Mouse (Mus musculus): Measurements from ENCODE around the gene Mettl7b. TPM values are rescaled to one million over a fixed set of nuclear protein-coding genes. Genes with fewer than 3 reads are reported as not detected.
"Not testable (repeated sequence)": the region's sequence is repeated elsewhere in the genome, so short reads cannot be mapped to it uniquely, and the experiment has no call there.

Mettl7b gene
- total RNA-seq (2021): not detected
- long read RNA-seq: 0 reads

DNA sequence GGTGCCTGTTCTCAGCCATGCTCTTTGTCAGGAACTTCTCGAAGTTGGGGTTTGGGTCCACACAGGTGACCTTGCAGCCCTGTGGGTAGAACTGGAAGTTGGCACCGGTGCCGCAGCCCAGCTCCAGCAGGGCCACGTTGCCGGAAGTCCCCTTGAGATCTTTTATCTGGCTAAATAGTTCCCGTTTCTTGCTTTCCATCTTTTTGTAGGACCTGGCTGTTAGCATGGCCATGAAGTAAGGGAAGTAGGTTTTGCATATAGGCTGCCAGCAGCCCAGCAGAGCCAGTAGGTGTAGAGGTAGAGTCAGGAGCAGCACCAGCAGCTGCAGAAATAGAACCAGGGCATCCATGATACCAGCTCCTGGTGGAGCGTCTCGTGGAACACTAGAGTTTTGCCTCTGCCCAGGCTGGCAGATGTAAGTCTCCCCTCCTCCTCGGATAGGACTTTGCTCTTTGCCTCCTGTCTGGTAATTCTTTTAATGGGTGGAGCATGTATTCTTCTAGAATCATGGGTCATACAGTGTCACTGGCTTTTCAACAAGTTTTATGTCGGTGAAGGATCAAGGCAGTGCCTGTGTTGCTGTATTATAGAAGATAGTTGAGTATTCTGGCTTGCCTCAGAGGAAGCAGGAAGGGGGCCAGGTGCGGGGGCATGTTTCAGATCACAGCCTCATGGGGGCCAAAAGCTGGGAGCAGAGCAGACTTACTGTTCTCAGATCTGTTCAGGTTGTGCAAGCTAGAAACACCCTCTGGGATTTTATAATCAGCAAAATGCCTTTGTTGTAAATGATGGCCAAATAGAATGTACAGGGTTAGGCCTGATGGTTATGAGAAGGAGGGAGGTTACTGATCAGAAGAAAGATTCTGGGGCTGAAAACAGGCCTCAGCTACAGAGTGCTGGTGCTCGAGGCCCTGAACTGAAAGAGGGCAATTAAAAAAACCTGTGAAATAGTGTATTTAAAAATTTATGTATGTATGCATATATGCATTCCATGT, at the start of gene Mettl7b:
Mettl7b (minus strand) TSS at position 399 of the 995 bp plus-strand sequence.
- DNase-seq (ENCODE audit: low spot score in 2 of 2): peak in 1 of 2 experiments; percentile 58

DNA sequence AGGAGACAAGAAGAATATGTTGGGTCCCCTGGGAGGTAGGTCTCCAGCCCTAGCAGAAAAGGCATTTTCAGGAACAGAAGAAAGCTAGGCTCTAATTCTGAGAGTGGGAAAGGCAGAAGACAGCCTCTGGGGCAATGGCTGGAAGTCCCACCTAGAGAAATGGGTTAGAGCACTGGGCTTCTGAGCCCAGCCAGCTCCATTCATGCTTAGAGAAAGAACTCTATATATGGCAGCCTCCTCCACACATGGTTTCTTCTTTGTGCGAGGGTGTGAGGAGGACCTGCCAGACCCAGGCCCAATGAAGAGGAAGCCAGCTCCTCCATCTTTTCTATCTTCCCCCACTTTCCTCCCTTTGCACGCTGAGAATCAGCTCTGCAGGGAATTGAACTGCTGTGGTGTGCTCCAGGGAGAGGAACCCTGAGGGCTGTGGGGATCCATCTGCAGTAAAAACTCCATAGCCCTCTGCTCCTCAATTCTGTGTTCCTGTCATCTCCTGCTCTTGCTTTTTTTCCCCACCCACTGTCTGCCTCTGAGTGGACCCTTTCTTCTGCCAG, 49.6 kb upstream of the Mettl7b start, which contains the start of gene Olfr763:
Olfr763 (plus strand) TSS at position 504 of the 554 bp plus-strand sequence.
- DNase-seq (ENCODE audit: low spot score in 2 of 2): no peak

DNA sequence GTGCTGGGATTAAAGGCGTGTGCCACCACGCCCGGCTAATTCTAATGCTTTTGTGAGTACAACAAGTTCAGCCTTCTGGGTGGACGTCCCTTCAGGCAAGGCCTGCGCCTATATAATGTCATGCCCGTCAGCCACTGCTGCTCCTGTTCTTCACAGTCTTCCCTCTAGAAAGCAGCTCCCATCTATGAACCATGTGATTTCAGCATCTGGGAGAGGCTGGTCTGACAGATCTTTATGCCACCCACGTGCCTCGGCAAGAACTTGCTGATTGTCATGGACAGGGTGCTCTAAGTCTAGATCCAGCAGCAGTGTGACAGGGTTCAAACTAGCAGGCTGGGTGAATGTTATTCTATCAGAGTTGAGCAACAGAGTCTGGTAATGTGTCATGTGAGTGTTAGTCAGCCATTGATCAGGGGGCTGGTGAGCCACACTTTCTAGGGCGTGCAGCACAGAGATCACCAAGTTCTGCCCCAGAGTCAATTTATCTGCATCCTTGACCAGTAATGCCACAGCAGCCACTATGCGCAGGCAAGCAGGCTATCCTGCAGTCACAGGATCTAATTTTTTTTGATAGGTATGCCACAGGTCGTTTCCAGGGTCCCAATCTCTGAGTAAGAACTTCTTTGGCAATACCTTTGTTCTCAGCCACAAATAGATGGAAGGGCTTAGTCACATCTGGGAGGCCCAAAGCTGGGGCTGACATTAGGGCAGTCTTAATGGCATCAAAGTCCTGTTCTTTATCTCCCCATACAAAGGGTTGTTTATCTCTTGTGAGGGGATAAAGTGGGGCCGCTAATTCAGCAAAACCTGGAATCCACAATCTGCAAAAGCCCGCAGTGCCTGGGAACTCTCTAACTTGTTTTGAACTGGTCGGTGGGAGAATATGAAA, 43.5 kb upstream of the Mettl7b start:
- DNase-seq (ENCODE audit: low spot score in 2 of 2): no peak

DNA sequence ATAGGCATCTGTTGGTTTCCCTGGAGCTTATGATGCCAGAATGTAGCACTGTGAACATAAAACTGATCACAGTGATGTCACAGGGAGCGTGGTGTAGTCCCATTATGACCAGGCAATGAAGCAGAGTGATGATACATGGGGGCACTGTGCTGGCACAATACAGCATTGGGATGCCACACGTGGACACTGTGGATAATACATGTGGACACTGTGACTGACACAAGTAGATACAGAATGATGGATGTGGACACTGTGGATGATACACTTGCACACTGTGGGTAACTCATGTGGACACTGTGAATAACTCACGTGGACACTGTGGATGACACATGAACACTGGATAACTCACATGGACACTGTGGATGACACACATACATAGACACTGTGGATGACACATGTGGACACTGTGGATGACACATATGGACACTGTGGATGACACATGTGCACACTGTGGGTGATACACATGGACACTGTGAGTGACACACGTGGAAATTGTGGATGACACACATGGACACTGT, 35.8 kb upstream of the Mettl7b start:
- DNase-seq (ENCODE audit: low spot score in 2 of 2): no peak

DNA sequence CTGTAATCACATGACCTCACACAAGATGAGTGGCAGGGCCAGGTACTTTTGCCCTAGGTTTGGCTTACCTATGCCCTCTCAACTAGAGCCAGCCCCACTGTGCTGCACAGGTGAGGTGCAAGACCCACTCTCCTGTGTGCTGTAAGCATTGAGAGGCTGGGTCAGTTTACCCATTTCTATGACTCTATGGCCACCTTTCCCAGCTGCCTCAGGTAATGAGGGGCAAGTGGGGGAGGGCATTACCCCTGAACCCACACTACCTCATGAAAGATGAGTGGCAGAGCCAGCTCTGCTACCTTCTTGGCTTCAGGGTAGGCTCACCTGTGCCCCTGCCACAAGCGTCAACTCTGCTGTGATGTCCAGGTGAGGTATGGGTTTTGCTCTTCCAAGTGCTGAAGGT, 35.0 kb upstream of the Mettl7b start:
- DNase-seq (ENCODE audit: low spot score in 2 of 2): no peak

DNA sequence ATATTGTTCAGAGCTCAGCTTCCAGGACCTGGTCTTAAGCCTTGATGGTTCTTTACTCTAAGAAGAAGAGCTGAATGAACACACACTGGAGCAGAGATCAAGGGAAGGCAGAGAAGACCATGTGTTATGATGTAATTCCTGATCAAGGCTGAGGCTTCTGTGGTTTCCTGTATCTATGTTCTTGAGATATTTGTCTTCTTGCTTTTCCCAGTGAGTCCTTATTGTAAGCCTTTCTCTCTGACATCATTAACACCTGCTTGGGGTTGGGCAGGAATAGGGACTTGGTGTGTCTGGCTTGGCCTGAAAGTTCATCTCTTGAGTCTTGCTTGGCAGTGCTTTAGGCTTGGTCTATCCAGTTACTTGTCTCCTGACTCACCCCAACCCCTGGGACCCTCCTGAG, 30.2 kb upstream of the Mettl7b start:
- DNase-seq (ENCODE audit: low spot score in 2 of 2): no peak

DNA sequence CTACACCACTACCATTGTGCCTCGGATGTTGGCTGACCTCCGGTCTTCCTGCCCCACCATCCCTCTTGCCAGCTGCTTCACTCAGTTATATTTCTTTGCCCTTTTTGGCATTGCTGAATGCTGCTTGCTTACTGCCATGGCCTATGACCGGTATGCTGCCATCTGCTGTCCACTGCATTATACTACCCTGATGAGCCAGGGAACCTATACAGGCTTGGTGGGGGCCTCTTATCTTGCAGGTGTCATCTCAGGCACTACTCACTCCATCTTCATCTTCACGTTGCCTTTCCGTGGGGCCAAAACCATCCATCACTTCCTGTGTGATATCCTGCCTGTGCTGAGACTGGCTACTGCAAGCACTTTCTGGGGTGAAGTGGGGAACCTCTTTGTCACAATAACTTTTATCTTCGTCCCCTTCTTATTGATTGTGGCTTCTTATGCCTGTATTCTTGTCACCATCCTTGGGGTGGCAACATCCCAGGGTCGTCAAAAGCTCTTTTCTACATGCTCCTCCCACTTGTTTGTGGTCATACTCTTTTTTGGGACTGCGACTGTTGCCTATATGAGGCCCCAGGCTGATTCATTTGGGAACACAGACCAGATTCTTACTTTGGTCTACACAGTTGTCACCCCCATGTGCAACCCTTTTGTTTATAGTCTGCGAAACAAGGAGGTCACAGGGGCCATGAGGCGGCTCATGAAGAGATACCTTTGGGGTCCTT, 29.5 kb upstream of the Mettl7b start:
- not testable (repeated sequence) for DNase-seq (ENCODE audit: low spot score in 2 of 2)

DNA sequence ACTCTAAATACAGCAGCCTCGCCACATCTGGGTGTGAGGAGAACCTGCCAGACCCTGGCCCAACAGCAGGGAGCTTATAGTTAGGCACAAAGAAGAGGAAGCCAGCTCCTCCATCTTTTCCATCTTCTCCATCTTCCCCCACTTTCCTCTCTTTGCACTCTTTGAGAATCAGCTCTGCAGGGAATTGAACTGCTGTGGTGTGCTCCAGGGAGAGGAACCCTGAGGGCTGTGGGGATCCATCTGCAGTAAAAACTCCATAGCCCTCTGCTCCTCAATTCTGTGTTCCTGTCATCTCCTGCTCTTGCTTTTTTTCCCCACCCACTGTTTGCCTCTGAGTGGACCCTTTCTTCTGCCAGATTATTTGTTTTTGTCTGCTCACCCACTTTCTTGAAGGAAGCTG, 28.3 kb upstream of the Mettl7b start, which contains the start of gene Olfr9:
Olfr9 (plus strand) TSS at position 301 of the 400 bp plus-strand sequence.
- DNase-seq (ENCODE audit: low spot score in 2 of 2): not testable (repeated sequence)

DNA sequence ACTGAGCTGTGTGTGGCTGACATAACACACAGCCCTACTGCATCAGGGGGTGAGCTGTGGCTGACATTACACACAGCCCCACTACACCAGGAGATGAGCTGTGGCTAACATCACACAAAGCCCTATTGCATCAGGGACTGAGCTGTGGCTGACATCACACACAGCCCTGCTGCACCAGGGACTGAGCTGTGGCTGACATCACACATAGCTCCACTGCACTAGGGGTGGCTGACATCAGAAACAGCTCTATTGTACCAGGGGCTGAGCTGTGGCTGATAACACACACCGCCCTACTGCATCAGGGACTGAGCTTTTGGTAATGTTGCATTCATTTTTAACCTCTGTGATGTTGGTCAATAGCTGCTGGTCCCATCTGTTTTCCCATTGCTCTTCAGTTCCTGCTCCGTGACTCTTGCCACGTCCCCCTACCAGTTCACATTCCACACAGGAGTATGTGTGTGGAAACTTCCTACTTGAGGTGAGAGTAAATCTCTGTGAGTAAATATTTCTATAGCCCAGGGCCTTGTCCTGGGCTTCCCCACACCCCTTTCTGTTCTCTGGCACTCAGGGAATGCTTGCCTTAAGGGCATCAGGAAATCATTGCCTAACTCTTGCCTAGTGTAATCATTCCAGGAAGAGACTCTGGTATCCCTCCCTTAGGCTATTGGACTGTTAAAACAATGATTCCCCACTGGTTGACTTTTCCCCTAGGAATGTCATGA, 20.0 kb upstream of the Mettl7b start:
- no peak for DNase-seq (ENCODE audit: low spot score in 2 of 2)

DNA sequence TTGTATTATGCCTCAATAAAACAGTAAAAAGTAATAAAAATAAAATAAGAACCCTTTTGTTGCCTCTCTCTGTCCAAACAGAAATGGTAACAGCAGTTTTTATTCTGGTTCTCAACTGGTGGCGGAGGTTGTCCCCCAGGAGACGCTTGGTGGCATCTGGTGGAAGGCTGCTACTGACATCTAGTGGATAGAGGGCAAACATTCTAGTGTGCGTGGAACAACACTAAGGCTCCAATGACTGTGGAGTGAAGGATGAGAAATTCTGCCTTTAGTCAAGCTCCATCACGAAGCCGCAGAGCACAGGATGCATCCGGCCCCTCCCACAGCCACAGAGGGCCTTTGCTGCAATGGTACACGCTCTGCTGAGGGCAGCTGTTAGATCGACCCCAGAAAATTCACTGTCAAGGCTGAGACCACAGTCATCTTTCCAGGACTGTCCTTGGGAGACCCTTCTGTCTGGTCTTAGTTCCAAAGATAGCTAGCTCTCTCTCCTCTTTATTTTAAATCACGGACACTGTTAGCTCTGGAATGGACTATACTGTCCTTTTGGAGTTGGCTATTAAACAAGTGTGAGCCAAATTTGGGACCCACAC, 16.8 kb upstream of the Mettl7b start:
- DNase-seq (ENCODE audit: low spot score in 2 of 2): peak; percentile 45 to 73

DNA sequence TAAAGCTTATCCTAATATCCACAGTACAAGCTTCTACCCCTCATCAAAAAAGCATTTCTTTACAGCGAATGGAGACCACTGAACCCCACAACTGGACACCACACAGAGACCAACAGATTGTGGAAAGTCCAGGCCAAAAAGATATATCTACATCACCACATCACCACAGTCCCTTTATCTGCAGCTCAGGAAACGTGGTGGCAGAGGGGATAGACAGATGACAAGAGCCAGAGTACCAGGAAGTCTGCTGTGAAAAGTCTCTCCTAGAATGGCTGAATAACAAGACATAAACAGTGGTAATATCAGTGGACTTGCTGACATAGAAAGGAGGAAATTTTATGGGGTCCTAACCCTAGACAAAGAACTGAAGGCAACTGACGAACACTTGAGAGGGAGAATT, 15.6 kb upstream of the Mettl7b start:
- DNase-seq (ENCODE audit: low spot score in 2 of 2): no peak

DNA sequence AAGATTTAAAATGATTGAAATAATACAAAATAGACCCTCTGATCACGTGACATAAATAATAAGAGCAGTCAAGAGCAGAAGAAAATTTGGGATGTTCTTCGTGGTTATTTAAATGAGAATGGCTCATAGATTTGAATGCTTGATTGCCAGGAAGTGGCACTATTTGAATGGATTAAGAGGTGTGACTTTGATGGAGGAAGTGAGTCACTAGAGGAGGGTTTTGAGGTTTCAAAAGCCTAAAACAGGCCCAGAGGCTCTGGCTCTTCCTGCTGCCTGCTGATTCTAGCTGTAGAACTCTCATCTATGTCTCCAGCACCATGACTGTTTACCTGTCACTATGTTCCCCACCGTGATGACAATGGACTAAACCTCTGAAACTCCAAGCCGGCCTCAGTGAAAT, 12.1 kb upstream of the Mettl7b start:
- no peak for DNase-seq (ENCODE audit: low spot score in 2 of 2)

DNA sequence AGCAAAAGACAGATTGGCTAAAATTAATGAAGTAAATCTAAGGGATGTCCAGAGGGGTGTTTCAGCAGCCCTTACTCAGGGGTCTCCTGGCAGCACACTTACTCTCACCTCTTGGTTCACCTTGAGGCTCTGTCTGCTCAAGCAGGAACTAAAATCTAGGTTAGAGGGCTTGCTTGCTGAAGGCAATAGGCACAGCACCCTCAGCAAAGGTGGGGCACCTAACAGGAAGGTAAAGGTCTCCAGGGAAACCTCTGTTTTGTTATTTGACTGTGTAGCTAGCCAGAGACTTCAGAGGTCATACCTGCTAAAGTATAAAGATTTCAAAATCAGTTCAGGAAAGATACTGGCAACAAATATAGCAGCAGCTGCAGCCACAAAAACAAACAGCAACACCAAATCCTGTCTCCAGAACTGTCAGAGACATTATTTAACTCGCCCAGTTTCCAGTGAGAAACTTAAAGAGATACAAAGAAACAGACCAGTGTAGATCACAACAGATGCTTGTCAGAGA, 10.0 kb upstream of the Mettl7b start:
- no peak for DNase-seq (ENCODE audit: low spot score in 2 of 2)

DNA sequence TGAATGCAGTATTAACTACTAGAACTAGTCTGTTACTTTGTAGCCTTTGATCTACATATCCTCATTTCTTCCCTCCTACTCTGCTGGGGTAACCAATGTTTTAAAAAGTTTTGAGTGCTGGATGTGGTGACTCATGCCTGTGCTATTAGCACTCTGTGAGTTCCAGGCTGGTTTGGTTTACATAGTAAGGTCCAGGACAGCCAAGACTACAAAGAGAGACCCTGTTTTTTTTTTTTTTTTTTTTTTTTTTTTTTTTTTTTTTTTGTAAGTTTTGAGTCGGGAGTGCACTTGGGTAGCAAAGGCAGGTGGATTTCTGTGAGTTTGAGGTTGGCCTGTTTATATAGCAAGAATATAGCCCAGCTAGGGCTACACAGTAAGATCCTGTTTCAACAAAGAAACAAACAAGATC, 7.6 kb upstream of the Mettl7b start:
- DNase-seq (ENCODE audit: low spot score in 2 of 2): no peak

DNA sequence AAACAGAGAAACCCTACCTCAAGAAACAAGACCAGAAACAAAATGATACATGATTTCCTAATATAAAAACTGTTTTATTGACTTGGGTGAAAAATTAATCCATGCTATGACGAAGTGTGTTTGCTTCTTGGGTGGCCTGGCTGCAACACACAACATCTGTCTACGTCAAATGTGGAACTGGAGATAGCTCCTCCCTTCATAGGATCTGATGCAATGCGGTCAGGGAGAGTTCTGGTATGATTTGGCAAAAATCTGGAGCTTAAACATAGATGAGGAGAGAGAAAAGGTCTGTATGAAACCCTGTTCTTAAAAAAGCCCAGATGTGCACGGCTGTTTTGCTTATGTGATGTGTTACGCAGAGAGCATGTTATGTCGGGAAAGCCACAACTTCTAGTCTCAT, 5.1 kb upstream of the Mettl7b start:
- no peak for DNase-seq (ENCODE audit: low spot score in 2 of 2)

DNA sequence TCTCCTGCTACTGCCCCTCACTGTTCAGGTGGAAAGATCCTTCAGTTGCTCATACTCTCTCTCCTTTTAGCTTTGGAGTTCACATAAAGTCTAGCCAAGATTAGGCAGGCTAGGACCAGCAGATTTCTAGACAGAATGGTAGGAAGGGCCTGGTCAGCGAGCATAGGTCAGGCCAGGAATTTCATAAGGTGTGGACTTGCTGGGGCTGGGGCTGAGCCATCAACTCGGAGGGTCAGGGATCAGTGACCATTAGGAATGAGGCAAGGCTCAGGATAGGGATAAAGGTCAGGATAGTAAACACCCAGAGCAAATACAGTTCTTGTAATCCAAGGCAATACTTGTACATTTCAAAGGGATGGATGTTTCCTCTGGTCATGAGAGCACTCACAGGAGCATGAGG, 4.2 kb upstream of the Mettl7b start:
- no peak for DNase-seq (ENCODE audit: low spot score in 2 of 2)

DNA sequence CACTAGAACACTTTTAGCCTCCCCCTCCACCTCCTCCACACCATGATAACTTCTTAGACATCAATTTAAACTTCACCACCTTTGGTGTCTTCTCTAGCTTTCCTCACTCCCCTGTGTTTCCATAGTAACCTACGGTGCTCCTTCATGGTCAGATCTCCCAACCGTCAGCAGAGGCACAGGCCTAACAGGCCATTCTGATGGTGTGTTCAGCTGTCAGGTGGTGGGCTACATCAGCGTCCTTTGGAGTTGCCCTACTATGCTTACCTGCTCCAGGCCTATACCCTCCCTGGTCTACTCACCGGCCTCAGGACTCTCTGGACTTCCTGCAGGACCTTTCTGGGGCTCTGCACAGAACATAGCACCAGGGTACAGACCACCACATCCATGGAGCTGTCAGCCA, 646 bp downstream of the Mettl7b start:
- DNase-seq (ENCODE audit: low spot score in 2 of 2): no peak

DNA sequence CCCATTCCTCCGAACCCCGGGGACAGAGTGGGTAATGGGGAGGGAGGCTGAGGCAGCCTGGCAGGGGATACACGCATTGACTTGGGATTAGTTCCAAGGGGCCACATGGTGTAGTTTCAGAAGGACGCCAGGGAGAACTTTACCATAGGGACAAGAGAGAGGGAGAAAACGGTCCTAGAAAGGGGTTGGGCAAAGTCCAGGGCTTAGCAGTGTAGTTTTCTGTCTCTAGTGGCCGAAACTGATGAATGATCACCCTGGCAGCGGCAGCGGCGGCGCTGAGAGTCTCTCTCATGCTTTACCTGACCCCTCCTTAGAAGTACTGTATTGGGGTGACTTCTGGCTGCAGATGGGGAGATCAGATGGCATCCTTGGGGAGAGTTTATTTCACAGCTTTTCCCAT, 2.4 kb downstream of the Mettl7b start:
- no peak for DNase-seq (ENCODE audit: low spot score in 2 of 2)

DNA sequence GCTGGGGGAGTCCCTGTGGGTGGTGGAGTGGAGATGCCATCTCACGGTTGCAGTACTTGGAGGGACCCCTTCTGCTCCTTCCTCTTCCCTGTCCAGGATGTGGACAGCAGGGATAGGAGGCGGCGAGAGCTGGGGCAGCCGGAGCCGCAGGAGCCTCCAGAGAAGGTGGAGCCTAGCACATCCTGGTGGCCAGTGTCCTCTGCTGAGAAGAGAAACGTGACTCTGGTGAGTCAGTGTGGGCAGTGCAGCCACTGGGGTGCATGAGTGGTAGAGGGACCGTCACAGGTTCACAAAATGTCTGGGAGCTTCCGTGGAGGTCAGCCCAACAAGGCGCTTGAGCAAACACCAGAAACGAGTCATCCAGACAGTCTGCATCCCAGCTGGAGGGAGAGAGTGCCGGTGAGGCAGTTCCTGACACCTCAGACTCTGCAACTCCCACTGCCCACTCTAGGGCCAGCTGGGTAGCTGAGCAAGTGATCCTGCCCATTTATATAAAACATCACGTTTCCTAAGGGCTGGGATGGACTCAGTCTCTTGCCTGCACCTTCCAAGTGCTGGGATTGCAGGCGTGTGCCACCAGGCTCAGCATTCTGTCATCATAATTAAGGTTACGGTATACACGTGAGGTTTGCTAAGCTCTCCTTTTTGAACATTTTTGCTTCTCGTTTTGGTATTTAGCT, 10.4 kb downstream of the Mettl7b start:
- no peak for DNase-seq (ENCODE audit: low spot score in 2 of 2)
